Mouse (Mus musculus) spleen, adult 2 months (tissue): ENCODE data around the gene Slc44a2.

Experiments
- CTCF ChIP-seq: fragments of 200-500 bp; IDR thresholded peaks from 2 replicates; pipeline ENCODE4 v1.5.1; 2011; ENCODE audit warnings: mild to moderate bottlenecking, inconsistent platforms; ENCODE audit not compliant: insufficient read depth, insufficient read length, insufficient replicate concordance; ENCODE audit errors: extremely low read depth
- POLR2A ChIP-seq: fragments of 200-500 bp; IDR thresholded peaks from 2 replicates; pipeline ENCODE4 v1.6.1; 2011; ENCODE audit warnings: low read depth, low read length, inconsistent platforms

DNA sequence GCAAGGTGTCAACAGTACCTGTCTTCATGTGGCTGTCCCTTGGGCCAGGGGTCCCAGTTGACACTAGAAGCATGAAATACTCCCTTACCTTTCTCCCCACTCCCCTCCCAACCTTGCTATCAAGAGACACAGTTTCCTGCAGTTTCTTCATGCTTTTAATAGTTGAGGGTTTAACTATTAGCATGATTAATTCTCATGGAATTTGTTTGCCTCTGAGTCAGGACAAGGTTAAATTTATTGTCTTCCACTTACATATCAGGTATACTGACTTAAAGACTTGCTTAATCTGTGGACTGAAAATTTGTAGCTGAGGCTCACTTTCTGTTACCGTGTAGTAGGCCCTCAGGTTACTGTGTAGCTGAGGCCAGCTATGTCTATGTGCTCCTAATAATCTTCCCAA lies 13.0 kb downstream of the Slc44a2 start:
- TF ChIP-seq CTCF (no peak), POLR2A (no peak)
